Mouse (Mus musculus) gastrocnemius, adult 18-20 months (tissue): ENCODE measurements at regions not wholly inside any gene's neighbourhood (a gene's known extent, or its start where the extent isn't known, plus 50 kb on each side); places are given as distances from the start of the nearest gene placed in this dataset.

Source experiments
- DNase-seq: peaks from one replicate; pipeline ENCODE4 v3.0.0; 2021; ENCODE audit warnings: low spot score

DNA sequence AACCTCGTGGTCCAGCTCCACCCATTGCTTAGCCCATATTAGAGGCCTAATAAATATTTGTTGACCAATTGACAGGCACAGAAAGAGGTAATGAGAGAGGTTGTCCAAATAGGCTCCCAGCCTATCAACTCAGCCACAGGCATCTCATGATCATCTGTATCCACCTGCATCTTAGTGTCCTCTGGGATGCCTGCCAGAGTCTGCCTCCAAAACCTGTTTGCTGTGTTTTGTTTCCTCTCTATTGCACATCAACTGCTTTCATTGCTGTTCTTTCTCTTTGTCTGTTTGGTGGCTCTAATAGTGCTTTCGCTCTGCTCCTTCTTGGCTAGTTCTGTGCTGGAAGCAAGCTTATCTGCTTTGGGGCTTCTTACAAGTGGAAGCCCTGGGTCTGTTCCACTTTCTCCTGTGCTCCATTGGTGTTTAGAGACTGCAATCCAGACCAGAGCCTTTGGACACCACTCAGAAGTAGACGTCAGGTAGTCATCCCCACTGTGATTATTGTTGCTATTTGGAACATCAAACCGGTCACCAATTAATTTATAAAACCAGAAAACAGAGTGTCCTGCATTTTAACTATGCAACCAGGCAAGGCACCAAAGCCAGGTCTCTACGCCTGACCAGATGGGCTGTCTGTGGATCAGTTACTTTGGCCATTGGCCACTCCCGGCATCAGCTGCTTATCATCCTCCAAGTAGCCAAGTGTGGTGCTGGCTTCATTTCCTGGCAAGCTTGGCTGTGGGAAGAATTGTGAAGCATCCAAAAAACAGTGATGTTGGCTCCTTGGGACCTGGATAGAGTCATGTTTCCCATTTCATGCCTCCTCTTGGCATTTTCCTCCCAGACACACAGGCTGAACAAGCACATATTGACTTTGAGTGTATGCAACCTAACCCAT is 74.5 kb upstream of the Hs3st4 start:
- peak; percentile 2 for DNase-seq

- DNase-seq = no peak
These were observed 61.2 kb upstream of the Hs3st4 start for GRCm38 (mm10) chr7:123921461-123921860.

DNA sequence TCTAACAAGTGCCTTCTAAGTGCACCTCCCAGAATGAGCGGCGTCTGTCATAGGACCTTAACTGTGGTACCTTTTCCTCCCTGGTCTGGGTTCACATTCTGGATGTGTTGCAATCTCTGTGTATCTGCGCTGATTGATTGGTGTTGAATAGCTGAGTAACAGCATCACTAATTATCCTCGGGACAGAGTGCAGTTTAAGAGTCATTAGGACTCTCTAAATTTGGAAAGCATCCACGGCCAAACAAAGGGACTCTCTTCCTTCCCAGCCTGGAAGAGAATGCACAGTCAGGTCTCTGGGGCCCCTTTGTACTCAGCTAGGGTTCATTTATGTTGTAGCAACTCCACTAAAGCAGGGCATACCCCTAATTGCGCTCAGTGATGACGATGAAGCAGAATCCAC is 50.2 kb upstream of the Hs3st4 start:
- no peak for DNase-seq
